Mouse (Mus musculus) liver, adult 2 months (tissue): Measurements from ENCODE around the gene Tstd1.

Source experiments
- CTCF ChIP-seq: fragments of 200-500 bp; IDR thresholded peaks from 2 replicates; pipeline ENCODE4 v1.5.1; 2011; ENCODE audit warnings: low read depth, low read length, control low read depth
- POLR2A ChIP-seq: fragments of 200-500 bp; IDR thresholded peaks from 2 replicates; pipeline ENCODE4 v1.6.1; 2011; ENCODE audit warnings: low read length, control low read depth; ENCODE audit not compliant: insufficient read depth; ENCODE audit errors: extremely low read depth

DNA sequence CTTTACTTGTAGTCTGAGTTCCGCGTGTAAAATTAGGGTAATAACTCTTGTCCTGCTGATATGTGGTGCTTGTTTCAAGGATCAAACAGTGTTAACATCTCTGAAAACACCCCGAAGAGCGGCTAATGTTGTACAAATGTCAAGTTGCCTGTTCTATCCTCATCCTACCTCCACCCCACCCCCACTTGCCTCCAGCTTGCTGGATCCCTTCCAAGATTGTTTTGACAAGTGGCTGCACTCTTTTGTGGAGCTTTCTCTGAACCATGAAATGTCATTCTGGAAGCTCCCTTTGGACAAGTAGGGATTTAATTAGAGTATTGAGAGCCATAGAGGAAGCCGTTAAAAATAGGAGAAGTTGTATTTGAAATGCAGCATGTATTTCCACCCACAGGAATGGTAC is 41.1 kb downstream of the Tstd1 start:
- TF ChIP-seq CTCF (no peak), POLR2A (no peak)
